Mouse (Mus musculus): ENCODE measurements around the gene Gipc2. TPM values are rescaled to one million over a fixed set of nuclear protein-coding genes. Genes with fewer than 3 reads are reported as not detected.

Gipc2 gene
- polyA plus RNA-seq, 1 experiment from 2014 or later: 1.9 TPM

GRCm38 (mm10) chr3:152089178-152089577 lies 76.9 kb downstream of the Gipc2 start:
- H3K9me3 ChIP-seq: no peaks in the 10 kb centered on the region
- no peak overlapping the region for H3K4me3 ChIP-seq
- no peaks in the 10 kb centered on the region for H3K36me3 ChIP-seq
- no peaks in the 10 kb centered on the region for H3K4me1 ChIP-seq
- H3K27ac ChIP-seq (replicated peaks): no peak overlapping the region
- no peaks in the 10 kb centered on the region for H3K27me3 ChIP-seq
- 6% methylated on average over 4 of the region's 4 CpGs for whole genome bisulfite sequencing
- 0 out of 2 replicates have a peak, but pooled peaks have one; percentile 18 for ATAC-seq (replicated peaks)
- no peak overlapping the region for H3K4me2 ChIP-seq (replicated peaks)
- no peak overlapping the region for H3K9ac ChIP-seq (replicated peaks)

GRCm38 (mm10) chr3:152081381-152081780 lies 84.6 kb downstream of the Gipc2 start:
- Histone ChIP-seq H3K36me3 (no peaks in the 10 kb centered on the region), H3K4me2 (replicated peaks) (no peak overlapping the region), H3K27ac (replicated peaks) (no peak overlapping the region), H3K4me3 (no peak overlapping the region), H3K27me3 (no peaks in the 10 kb centered on the region), H3K4me1 (no peaks in the 10 kb centered on the region), H3K9me3 (no peaks in the 10 kb centered on the region), H3K9ac (replicated peaks) (no peak overlapping the region)
- WGBS: 87% methylated on average over 3 of the region's 3 CpGs
- ATAC-seq (replicated peaks): no peak

DNA sequence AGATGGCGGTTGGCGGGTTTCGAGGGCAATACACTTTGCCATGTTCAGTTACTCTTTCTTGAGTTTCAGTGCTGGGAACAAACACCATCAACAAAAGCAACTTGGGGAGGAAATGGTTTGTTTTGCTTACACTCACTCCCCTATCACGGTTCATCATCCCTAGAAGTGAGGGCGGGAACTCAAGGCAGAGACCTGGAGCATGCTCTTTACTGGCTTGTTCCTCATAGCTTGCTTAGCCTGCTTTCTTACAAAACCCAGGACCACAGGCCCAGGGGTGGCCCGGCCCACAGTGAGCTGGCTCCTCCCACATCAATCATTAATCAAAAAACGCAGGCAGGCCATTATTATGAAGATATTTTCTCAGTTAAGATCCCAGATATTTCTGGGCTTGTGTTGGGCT lies 89.9 kb downstream of the Gipc2 start:
- no peak for ATAC-seq (replicated peaks)
- WGBS: 83% methylated on average over 7 of the region's 7 CpGs

GRCm38 (mm10) chr3:152069001-152069400 lies 97.0 kb downstream of the Gipc2 start:
- 69% methylated on average over 2 of the region's 2 CpGs for WGBS
- Histone ChIP-seq H3K4me3 (no peak overlapping the region), H3K9me3 (no peaks in the 10 kb centered on the region), H3K27ac (replicated peaks) (no peak overlapping the region), H3K9ac (replicated peaks) (no peak overlapping the region), H3K4me1 (no peaks in the 10 kb centered on the region), H3K36me3 (no peaks in the 10 kb centered on the region), H3K4me2 (replicated peaks) (no peak overlapping the region), H3K27me3 (no peaks in the 10 kb centered on the region)
- no peak for ATAC-seq (replicated peaks)

More for the DNA sequence above, 89.9 kb downstream of the Gipc2 start:
- Histone ChIP-seq H3K27ac (replicated peaks) (no peak overlapping the region), H3K4me1 (no peaks in the 10 kb centered on the region), H3K9me3 (no peaks in the 10 kb centered on the region), H3K27me3 (no peaks in the 10 kb centered on the region), H3K4me2 (replicated peaks) (no peak overlapping the region), H3K4me3 (no peak overlapping the region), H3K36me3 (no peaks in the 10 kb centered on the region), H3K9ac (replicated peaks) (no peak overlapping the region)

- Histone ChIP-seq H3K27ac (replicated peaks) (no peak overlapping the region), H3K4me3 (no peak overlapping the region), H3K4me1 (no peaks in the 10 kb centered on the region), H3K9ac (replicated peaks) (no peak overlapping the region), H3K4me2 (replicated peaks) (no peak overlapping the region), H3K9me3 (no peaks in the 10 kb centered on the region), H3K27me3 (no peaks in the 10 kb centered on the region), H3K36me3 (no peaks in the 10 kb centered on the region)
- WGBS: 97% methylated on average over 1 of the region's 1 CpGs
- no peak for ATAC-seq (replicated peaks)
Measured at GRCm38 (mm10) chr3:152068311-152068710, 97.7 kb downstream of the Gipc2 start.

DNA sequence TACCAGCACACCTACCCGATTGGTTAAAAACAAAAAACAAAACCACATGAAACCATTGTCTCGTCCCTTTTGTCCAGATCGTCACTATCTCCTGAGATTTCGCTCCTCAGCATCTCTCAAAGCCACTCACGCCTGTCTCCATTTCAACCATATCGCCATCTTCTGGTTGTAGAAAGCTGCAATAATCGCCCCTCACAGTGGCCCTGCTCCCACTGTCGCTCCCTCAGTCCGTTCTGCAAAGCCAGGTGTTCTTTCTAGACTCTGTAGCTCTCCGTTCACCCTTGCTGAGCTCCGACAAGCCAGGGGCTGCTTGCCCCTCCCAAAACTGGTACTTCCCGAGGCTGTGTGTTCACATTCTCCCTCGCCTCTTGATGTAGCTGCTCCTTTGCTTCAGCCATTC lies 99.3 kb downstream of the Gipc2 start:
- peak; percentile 55; the same call in 1 of the 2 replicates for ATAC-seq (replicated peaks)

DNA sequence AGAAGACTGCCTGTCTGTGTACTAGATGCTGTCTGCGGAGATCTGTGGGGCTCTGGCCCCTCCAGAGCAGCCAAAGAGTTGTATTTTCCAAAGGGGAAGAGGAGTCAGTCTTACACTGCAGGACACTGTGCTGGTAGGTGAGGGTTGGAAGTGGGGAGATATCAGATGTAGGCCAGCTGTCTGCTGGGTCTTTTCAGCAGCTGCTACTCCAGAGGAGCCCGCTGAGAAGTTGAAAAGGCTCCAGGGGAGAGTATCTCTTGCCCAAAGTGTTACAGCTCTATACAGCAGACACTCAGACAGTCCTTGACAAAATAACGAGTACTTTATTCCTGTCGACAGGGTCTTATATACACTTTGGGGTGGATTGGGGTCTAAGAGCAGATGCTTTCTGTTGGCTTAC lies 100.2 kb downstream of the Gipc2 start:
- 68% methylated on average over 4 of the region's 4 CpGs for WGBS
- H3K4me1 ChIP-seq: peaks cover 4% of the 10 kb centered on the region; the same call in 1 of the 2 replicates
- H3K9me3 ChIP-seq: no peaks in the 10 kb centered on the region
- H3K9ac ChIP-seq (replicated peaks): no peak overlapping the region
- H3K27ac ChIP-seq (replicated peaks): no peak overlapping the region
- H3K27me3 ChIP-seq: no peaks in the 10 kb centered on the region
- no peaks in the 10 kb centered on the region for H3K36me3 ChIP-seq
- H3K4me2 ChIP-seq (replicated peaks): no peak overlapping the region
- ATAC-seq (replicated peaks): no peak
- H3K4me3 ChIP-seq: no peak overlapping the region

More for the DNA sequence above, 99.3 kb downstream of the Gipc2 start:
- Histone ChIP-seq H3K27me3 (no peaks in the 10 kb centered on the region), H3K36me3 (no peaks in the 10 kb centered on the region), H3K9ac (replicated peaks) (no peak overlapping the region), H3K4me3 (no peak overlapping the region), H3K4me1 (no peaks in the 10 kb centered on the region), H3K27ac (replicated peaks) (no peak overlapping the region), H3K4me2 (replicated peaks) (peak overlapping the region; percentile 26; the same call in 1 of the 2 replicates), H3K9me3 (no peaks in the 10 kb centered on the region)
- WGBS: 33% methylated on average over 13 of the region's 13 CpGs

- Histone ChIP-seq H3K36me3 (no peaks in the 10 kb centered on the region), H3K4me2 (replicated peaks) (no peak overlapping the region), H3K4me3 (no peak overlapping the region), H3K9me3 (no peaks in the 10 kb centered on the region), H3K4me1 (peaks cover 4% of the 10 kb centered on the region; the same call in 1 of the 2 replicates), H3K27me3 (no peaks in the 10 kb centered on the region), H3K9ac (replicated peaks) (no peak overlapping the region), H3K27ac (replicated peaks) (no peak overlapping the region)
- 82% methylated on average over 2 of the region's 2 CpGs for WGBS
- ATAC-seq (replicated peaks): no peak
Measured at GRCm38 (mm10) chr3:152064166-152064565, 101.9 kb downstream of the Gipc2 start.

GRCm38 (mm10) chr3:152062806-152063205 lies 103.2 kb downstream of the Gipc2 start:
- Histone ChIP-seq H3K9me3 (no peaks in the 10 kb centered on the region), H3K4me2 (replicated peaks) (no peak overlapping the region), H3K9ac (replicated peaks) (no peak overlapping the region), H3K4me3 (no peak overlapping the region), H3K27me3 (no peaks in the 10 kb centered on the region), H3K36me3 (no peaks in the 10 kb centered on the region), H3K4me1 (peaks cover 4% of the 10 kb centered on the region; the same call in 1 of the 2 replicates), H3K27ac (replicated peaks) (no peak overlapping the region)
- whole genome bisulfite sequencing: 55% methylated on average over 3 of the region's 3 CpGs
- ATAC-seq (replicated peaks): no peak

- H3K27ac ChIP-seq (replicated peaks): no peak overlapping the region
- peaks cover 4% of the 10 kb centered on the region; the same call in 1 of the 2 replicates for H3K4me1 ChIP-seq
- 50% methylated on average over 5 of the region's 5 CpGs for WGBS
- H3K9me3 ChIP-seq: no peaks in the 10 kb centered on the region
- H3K9ac ChIP-seq (replicated peaks): no peak overlapping the region
- peak; percentile 53; the same call in 1 of the 2 replicates for ATAC-seq (replicated peaks)
- no peak overlapping the region for H3K4me2 ChIP-seq (replicated peaks)
- H3K36me3 ChIP-seq: no peaks in the 10 kb centered on the region
- no peaks in the 10 kb centered on the region for H3K27me3 ChIP-seq
- no peak overlapping the region for H3K4me3 ChIP-seq
Measured at GRCm38 (mm10) chr3:152061145-152061544, 104.9 kb downstream of the Gipc2 start.

- Histone ChIP-seq H3K27ac (replicated peaks) (no peak overlapping the region), H3K9ac (replicated peaks) (no peak overlapping the region), H3K4me3 (no peak overlapping the region), H3K4me2 (replicated peaks) (no peak overlapping the region), H3K36me3 (no peaks in the 10 kb centered on the region), H3K27me3 (no peaks in the 10 kb centered on the region), H3K4me1 (peaks cover 4% of the 10 kb centered on the region; the same call in 1 of the 2 replicates), H3K9me3 (no peaks in the 10 kb centered on the region)
- WGBS: 82% methylated on average over 2 of the region's 2 CpGs
- no peak for ATAC-seq (replicated peaks)
Measured at GRCm38 (mm10) chr3:152058235-152058634, 107.8 kb downstream of the Gipc2 start.

GRCm38 (mm10) chr3:152054260-152054659 lies 111.8 kb downstream of the Gipc2 start:
- no peaks in the 10 kb centered on the region for H3K4me1 ChIP-seq
- H3K36me3 ChIP-seq: no peaks in the 10 kb centered on the region
- H3K4me3 ChIP-seq: no peak overlapping the region
- H3K27me3 ChIP-seq: no peaks in the 10 kb centered on the region
- no peak overlapping the region for H3K27ac ChIP-seq (replicated peaks)
- H3K9me3 ChIP-seq: no peaks in the 10 kb centered on the region
- WGBS: 42% methylated on average over 4 of the region's 4 CpGs
- H3K9ac ChIP-seq (replicated peaks): no peak overlapping the region
- ATAC-seq (replicated peaks): no peak
- no peak overlapping the region for H3K4me2 ChIP-seq (replicated peaks)

- Histone ChIP-seq H3K4me3 (no peak overlapping the region), H3K9me3 (no peaks in the 10 kb centered on the region), H3K9ac (replicated peaks) (no peak overlapping the region), H3K27me3 (no peaks in the 10 kb centered on the region), H3K4me2 (replicated peaks) (no peak overlapping the region), H3K36me3 (no peaks in the 10 kb centered on the region), H3K27ac (replicated peaks) (no peak overlapping the region), H3K4me1 (no peaks in the 10 kb centered on the region)
- 90% methylated on average over 2 of the region's 2 CpGs for WGBS
- no peak for ATAC-seq (replicated peaks)
Measured at GRCm38 (mm10) chr3:152051959-152052358, 114.1 kb downstream of the Gipc2 start.

Data from forebrain, embryonic 15.5 days (tissue).